Mouse (Mus musculus) ovary, adult 18-20 months (tissue): ENCODE results near the gene Nsf.

Experiments used
- DNase-seq: peaks from one replicate; pipeline ENCODE4 v3.0.0; 2022; ENCODE audit warnings: low spot score, mixed read lengths

The Nsf gene

DNA sequence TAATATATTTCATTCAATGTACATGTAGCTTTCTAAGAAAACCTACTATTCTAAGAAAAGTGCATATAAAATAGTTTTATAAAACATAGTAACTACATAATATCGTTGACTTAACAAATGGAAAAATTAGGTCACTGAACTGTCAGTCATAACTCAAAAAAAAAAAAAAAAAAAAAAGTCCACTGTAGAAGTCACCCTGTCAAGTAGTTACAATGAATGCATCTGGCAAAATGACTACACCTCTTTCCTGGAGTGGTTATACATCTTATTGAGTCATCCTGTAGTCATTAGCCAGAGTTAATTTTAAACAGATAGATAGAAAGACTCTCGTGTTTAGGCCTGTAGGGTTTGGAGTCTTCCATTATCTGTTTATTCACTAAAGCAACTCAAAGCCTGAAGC is 114.9 kb downstream of the Nsf start:
- DNase-seq, result no peak

DNA sequence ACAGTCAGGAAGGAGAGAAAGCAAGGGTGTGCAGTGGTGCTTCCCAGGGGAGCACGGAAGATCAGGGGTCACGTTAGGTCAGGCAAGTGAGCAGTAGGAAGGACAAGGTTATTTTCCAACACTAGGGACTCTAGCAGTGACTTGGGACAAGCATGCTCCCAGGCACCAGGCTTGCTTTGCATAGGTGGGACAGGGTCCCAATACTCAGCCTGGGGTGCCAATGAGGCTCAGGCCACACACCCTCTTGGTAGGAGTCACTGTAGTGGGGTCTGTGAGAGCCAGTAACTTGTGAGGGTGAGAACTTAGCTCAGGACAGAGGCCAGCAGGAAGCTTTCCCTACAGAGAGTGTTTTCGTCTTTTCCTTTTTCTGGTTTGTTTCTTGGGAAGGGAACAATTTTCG is 121.5 kb downstream of the Nsf start:
- DNase-seq, result no peak

DNA sequence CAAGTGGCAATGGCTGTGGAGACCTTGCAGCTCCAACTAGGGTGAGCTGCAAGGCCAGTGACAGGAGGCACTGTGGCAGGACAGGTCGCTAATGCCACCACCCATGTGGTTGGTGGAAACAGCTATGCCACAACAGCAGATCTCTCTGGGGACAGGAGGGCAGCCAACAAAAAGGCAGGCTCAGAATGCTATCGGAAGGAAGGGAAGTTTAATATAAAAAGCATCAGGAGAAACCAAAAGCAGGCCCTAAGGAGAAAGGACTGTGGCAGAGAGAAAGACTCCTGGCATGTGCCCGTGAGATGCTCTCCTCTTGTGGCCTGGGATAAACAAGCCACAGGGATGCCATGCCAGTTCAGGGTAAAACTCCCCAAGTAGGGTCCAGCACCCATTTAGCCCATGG is 122.1 kb downstream of the Nsf start:
- DNase-seq, result no peak

DNA sequence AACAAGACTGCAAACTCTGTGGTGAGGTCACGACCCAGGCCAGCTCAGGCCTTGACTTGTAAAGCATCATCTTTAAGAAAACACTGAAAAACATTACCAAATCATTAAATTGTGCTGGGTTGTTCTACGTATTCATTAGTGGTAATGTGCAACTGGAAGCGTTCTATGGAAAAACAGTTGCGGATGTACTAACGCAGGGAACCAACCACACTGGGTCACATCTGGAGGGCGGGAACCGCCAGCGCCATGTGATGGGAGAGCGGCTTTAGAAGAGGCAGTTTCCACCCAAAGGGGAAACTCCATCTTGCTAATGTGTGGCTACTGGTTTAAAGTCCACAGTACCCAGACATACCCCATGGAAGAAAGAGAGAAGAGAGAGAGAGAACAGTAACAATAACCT is 123.4 kb downstream of the Nsf start:
- DNase-seq, result no peak

DNA sequence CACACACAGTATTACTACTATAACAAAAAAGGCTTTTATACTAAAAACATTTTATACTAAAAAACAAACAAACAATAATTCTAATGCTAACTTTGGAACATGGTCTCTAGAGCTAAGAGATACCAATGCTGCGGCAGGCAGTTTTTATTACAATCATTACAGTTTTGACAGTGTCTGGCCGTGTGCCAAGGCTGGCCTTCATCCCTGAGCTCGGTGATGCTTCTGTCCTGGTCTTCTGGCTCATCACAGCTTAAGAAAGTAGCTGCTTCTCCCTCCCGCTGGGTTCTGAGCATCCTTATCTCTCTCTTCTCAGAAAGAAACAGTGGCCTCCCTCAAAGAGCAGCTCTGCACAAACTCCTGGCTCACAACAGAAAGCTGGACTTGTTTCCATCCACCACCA is 123.9 kb downstream of the Nsf start:
- no peak for DNase-seq

DNA sequence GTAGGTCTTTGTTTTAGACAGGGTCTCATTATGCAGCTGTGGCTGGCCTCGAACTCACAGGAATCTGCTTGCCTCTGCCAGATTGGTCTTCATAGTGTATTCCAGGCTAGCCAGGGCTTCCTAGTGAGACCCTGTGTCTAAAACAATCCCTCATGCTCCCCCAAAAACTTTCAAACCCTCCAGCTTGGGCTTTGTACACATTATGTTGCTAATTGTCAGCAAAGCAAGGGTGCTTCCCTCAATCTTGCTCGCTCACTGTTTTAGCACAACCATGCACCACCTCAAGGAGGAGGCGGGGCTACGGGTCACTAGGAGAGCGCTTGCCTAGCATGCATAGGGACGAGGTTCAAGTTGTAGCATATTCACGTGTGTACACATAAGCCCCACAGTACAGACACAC is 125.0 kb downstream of the Nsf start:
- DNase-seq, result no peak

DNA sequence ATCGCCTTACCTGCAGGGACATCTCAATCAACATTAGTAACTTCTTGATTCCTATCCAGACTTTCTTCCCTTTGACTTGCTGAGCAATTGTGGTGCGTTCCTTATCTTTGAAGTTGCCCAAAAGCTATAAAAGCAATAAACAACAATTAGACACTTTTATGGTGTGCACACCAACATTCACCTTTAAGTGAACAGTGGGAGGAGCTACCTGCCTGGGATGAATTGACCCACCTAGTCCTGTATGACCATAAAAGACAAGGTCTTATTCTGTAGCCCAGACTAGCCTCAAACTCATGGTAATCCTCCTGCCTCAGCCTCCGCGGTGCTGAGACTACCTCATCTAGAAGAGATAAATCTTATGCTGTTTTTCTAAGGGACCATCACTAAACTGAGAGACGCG is 126.7 kb downstream of the Nsf start:
- no peak for DNase-seq

DNA sequence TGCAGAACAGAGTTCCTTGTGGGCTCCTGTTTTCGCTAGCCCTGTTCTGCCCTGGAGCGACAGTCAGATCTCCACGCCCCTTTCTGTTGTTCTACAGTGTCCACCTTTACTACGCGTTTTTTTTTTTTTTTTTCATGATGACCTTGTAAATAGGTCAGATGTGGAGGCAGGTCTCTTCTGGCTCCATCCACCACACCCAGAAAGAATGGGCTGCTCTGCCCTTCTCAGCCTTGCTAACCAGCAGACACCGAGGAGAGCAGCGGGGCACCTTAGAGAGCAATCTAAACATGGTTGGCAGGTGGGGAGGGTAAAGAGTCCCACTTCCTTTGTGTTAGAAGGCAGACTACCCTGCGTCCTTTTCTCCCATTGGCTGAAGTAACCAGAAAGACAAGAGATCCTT is 137.1 kb downstream of the Nsf start:
- DNase-seq, result no peak

DNA sequence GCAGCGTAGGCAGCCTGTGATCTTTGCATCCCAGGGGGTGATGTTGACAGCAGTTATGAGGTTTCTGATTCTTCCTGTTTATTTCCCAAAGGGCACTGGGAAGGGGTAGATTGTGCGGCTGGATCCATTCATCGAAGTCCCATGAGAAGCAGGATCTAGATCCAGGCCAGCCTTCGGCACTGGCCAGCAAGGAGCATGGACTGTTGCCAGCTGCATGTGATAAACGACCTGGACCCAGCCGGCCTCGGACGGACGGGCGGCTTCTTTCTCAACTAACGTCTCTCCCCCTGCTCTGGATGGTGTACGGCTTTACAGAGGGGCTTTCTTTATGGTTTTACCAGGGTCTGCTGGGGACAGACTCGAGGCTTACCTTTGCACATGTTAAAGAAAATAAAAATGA is 137.9 kb downstream of the Nsf start:
- no peak for DNase-seq

DNA sequence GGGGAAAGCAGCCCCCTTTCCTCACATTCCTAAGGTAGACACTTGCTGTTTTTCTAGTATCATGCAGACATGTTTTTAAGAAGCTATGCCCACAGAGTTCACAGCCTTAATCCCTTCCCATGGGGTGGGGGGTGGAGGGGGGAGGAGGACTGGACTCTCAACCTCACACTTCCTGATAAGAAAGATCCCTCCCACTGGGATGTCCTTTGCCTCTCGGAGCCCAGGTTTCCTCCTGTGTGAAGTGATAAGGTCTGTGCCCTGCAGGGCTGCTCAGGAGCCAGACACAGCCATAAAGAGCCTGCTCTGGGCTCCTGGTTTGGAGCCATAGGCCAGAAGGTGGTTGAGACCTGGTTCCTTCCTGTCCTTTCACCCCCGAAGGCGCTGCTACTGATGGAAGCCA is 139.0 kb downstream of the Nsf start:
- no peak for DNase-seq

DNA sequence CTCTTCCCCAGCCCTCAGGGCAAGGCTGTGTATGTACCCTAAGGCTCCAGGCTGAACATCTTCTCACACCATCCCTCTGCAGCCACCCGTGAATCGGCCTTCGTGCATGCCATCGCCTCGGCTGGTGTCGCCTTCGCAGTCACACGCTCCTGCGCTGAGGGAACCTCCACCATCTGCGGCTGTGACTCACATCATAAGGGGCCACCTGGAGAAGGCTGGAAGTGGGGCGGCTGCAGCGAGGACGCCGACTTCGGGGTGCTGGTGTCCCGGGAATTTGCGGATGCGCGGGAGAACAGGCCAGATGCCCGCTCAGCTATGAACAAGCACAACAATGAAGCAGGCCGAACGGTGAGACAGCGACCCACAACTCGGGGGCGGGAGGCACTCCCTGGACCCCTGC is 142.6 kb downstream of the Nsf start:
- DNase-seq, result no peak

DNA sequence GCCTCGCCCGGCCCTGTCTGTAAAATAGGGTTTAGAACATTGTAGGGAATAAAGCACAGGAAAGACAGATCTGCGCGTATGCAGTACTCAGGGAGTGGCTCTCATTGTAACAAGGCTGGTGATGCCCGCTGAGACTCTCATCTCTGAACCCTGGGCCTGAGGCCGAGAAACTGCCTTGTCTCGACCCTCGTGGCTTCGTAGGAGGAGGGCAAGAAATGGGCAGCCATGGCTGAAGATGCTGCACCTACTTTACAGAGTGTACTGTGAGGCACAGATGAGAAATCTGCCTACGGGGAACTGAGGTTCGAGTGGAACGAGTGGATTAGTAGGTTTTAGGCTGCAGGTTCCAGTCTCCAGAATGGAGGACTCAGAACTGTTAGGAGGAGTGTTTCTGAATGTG is 143.2 kb downstream of the Nsf start:
- no peak for DNase-seq

DNA sequence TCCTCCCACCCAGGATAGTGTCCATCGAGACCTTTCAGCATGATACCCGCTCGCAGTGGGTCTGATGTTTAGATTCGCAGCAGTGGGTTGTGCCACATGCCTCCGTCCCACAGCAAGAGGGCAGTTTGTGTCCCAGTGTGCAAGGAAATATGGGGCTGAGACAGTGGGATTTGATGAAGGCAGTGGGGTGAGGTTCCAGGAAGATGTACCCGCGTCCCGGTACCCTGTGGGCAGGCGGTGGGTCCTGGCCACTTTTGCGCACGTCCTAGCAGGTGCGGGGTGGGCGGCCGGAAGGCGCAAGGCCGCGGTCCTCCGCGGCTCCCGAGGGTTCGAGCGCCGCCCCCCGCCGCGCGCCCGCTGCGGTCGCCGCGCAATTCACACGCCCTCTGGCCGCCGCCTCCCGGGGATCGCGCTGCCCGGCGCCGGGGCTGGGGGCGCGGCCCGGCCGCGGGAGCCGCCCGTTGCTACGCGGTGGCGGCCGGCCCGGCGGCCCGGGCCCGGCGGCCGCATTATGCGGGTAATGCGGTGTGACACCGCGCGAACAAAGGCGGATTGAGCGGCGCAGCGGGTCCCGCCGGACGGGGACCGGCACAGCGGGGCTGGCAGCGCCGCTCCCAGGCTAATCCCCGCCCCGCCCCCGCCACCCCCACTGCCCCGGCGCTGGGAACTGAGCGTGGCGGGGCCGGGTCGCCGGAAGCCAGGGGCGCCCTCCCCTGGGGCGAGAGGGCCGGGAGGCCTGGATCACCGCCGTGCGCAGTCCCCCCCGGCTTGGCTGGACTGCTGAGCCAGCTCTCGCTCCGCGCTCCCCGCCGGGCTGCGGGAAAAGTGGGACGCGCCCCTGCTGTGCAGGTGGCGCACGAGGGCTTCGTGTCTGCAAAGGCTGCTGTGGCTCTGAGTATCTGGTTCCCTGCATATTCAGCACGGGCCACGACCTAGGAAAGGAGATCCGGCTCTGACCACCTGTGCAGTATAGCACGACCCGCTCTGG is 144.0 kb downstream of the Nsf start:
- no peak for DNase-seq

DNA sequence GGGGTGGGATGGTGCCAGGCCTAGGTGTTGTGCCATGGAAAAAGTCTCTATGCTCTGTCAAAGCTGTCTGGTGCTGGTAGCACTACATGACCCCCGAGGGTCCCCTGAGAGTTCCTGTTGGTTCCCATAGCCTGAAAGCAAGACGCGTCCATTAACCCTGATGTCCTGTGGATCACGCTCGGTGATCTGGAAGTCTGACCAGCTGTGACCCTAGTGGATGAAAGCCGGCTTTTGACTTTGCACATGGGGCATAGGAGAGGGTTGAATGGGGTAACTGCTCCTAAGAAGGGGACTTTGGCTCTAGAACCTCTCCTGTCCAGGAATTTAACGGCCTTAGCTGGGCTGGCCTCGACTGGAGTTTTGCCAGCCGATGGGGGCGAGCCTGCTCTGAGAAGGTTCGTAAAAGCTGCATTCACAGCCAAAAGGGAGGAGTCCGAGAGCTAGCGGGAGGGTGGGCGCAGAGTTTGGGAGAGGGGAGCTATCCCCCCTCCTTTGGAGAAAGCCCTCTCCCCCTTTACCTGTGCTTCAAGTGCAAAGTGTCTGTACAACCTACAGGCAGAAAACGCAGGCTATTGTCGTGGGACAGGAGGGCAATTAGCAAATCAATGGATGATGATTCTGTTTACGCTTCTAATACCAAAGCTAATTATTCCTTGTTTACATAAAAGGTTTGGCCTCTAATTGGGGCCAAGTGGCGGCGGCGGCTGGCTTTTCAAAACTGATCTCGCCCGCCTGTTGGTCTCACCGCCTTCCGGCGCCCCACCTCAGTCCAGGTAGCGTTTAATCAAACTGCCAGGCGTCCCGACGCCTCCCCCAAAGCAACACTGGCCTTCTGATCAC is 144.9 kb downstream of the Nsf start:
- no peak for DNase-seq

DNA sequence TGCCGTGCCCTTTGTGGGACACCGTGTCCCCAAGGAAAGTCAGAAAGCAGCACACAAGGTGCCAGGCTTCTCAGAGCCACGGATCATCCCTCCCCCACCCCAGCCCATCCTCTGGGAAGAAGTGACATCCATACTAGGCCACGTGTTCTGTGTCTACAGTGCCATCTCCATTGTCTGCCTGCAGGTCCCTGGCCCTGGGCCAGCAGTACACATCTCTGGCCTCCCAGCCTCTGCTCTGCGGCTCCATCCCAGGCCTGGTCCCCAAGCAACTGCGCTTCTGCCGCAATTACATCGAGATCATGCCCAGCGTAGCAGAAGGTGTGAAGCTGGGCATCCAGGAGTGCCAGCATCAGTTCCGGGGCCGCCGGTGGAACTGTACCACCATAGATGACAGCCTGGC is 145.9 kb downstream of the Nsf start:
- no peak for DNase-seq

DNA sequence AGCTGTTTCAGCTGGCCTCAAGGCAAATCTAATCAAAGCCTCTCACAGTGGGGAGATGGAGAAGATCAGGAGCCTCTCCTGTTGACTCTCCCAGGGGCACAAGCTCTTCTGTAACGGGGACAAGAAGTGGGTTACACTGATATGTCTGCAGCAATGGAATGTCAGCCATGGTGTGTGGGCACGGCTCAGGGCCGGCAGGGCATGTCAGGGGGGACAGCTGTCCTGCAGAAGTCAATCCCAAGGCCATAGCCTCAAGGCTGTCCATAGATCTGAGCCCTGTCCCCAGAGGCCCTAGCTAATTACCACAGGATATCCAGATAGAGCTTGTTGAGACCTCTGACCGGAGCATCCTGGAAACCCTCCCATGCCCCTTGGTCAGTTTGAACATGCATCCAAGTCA is 149.1 kb downstream of the Nsf start:
- no peak for DNase-seq

DNA sequence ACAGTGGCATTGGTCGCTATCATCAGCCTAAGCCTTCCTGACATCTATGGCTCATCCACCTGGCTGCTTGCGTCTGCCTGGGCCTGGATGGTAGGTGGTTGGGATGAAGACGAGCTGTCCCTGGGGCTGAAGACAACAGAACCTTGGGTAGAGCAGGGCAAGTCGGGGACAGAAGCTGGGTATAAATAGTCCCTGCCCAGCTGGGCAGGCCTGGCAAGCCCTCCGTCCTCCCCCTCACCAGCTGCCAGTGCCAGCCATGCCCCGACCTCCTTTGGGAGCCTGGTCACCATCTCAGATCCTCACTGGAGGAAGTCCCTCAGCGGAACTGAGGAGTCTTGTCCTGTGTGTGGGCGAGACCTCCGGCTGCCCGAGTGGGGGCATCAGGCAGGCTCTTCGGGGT is 149.7 kb downstream of the Nsf start:
- no peak for DNase-seq

DNA sequence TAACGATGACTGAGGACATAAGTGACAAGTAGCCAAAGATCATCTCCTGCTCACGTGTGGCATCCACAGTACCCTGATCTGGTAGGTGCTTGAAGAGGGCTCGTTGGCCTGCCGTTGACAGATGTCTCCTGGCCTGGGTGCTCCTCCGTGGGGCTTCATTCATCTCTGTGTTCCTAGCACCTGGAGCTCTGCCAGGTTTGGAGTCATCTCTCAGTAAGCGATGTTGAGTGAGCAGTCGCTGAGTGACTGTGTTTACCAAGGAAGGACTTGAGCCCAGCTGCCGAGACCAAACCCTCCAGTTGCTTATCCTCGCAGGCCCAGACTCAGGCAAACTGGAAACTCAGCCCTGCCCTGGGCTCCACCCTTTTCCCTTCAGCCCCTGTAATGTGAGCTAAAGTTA is 152.7 kb downstream of the Nsf start:
- DNase-seq, result no peak

DNA sequence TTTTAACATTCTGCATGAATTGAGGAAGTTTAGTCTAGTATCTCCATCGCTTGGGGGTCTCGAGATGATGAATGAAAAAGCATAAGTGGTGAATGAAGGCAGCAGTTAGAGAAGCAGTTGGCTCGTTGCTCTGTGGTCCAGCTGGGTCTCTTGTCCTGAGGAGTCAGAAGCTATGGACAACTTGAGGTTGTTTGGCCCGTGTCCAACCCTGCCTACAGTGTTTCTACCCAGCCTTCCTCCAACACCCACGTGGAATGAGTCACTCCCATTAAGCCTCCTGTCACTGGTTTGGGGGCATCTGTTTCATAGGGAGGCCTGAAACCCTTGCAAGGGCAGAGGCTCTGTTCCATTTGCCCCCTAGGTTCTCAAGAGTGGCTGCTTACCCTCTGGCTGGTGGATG is 163.9 kb downstream of the Nsf start:
- no peak for DNase-seq

DNA sequence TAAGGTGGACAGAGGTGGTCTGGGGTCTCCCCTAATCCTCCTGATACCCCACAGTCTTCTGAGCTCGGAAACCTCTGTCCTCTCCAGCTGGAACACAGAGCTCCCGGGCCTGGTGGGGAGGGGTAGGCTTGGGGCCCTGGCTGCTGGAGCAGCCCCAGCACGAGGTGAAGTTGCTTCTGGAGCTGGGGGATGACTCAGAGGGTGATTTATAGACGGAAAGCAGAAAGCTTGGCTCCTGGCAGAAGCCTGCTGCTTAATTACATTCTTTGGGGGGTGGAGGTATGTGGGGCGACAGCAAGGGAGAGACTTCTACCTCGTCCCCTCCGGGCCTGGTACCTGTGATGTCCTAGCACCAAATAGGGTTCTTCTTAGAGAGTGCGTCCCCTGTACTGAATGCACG is 173.7 kb downstream of the Nsf start:
- no peak for DNase-seq

DNA sequence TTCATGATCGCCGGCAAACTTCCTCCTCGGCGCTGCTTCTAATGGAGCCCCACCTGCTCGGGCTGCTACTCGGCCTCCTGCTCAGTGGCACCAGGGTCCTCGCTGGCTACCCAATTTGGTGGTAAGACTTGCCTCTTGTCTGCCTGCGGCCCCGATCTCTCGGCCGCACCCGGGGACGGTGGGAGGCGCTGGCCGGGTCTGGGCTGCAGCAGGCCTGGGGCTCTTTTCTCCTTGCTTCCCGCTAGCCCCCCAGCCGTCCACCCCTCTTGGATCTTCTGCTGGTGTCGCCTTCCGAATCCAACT is 179.7 kb downstream of the Nsf start:
- no peak for DNase-seq

DNA sequence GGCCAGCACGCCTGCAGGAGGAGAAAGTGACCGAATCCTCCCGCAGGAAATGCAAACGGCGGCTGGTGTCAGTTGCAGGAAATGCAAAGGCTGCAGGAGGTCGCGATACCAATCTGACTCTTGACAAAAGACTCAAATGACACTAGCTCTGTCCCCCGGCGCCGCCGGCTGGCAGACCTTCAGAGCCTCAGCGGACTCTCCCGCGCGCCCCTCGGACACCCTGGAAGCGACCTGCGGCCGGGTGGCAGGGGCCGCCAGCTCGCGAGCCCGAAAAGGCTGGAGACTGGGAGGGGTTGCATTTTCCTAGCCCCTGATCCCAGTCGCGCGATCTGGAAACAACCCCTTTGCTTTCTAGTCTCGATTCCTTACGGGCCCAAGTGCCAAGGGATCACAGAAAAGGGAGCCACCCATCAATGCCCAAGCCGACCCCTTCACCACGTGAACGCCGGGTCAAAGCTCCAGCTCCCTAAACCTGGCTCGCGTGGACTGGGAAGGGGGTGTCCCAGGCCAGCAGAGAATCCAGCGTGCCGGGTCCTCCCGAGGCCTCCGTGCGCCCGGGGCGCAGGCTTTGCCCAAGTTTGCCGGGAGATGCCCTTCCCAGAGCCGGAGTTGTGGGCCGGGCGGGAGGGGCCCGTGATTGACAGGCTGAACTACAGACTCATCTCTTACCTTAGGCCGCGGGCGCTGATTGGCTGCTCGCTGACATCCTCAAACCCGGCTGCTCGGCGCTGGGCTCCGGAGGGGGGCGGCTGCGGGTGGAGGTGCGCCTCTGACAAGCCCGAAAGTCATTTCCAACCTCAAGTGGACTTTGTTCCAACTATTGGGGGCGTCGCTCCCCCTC is 180.2 kb downstream of the Nsf start, which contains the start of gene Wnt3:
Wnt3 (plus strand) TSS at position 764 of the 841 bp plus-strand sequence.
- no peak for DNase-seq
